Mouse (Mus musculus) layer of hippocampus, postnatal 36 days (tissue): Measurements from ENCODE around the gene Fkbp14. TPM values are rescaled to one million over a fixed set of nuclear protein-coding genes. Genes with fewer than 3 reads are reported as not detected.

ENCODE experiments used
- DNase-seq, 2 experiments: peaks; one replicate each; pipeline ENCODE4 v3.0.0; 2022
- total RNA-seq, 2 experiments: library from RNA; stranded (reverse); gene quantifications; 2 replicates each; pipeline ENCODE4 v1.2.3; 2021

Fkbp14 gene
- total RNA-seq, 2 experiments from 2014 or later: 14.5 to 14.8 TPM

DNA sequence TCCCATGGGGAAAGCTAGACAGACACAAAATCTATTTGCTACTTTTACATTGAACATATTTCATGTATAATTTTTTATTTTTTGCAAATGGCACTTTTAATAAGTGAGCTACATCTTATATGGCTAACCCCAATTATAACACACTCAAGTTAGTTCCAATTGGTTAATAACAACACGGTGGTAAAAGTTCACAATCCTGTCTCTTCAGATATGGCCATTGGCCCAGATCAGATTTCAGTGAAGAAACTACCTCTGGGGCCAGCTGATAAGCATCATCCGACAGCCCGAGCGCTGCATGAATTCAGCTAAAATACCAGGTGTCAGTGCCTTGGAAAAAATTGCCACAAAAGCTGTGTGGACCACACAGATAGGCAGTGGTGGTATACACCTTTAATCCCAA, 9.4 kb downstream of the Fkbp14 start:
- no peak for DNase-seq

DNA sequence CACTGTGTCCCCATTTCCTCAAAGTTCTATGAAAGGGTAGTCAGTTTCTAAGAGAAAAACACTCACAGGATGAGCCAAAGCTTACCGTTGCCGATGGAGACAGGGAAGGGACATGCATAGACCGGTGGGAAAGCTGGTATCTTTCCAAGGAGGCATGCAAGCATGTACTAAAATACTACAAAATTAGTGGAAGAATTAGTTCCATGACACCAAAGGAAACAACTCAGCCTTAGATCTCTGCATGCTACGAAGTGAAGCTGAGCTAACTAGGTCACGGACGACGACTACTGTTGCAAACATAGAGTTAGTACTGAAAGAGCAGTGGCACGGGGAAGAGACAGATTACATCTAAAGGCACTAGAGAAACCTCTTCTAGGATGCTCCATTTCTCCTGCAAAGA, 10.2 kb downstream of the Fkbp14 start:
- DNase-seq: no peak

DNA sequence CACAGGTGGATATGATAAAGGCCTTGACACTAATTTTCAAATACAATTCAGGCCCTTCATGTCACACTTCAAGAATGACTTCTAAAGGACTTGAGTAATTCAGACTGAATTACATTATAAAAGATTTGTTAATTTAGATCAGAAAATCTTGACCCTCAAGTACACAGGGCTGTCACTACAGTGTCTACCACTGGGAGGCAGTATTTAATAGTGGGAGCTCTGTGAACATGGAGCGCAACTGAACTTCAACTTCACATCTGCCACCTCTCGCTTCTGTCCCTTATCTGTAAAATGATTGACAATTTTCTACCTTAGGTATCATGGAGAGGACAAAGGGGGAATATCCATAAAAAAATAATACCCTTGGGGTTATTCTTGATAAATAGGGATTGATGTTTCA, 10.9 kb downstream of the Fkbp14 start:
- peak in 1 of 2 experiments; percentile 35 for DNase-seq

- no peak for DNase-seq
Measured at GRCm38 (mm10) chr6:54573218-54573955, 23.7 kb downstream of the Fkbp14 start.

DNA sequence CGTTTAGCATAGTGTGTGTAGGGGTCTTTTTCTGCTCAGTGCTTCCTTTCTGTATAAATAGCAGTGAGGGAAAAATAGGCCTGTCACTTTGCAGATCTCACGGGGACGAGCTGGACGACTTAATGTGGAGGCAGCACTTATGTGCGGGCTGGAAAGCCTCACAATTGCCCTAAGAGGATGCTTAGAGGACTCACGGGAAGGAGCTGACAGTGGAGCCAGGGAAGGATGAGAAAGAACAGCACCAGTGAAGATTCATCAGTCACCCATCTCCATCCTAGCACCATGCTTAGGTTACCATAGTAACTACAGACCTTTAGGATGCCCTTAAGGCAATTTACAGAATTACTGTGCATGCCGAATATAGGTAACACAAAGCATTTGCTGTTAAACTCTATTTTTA, 27.3 kb downstream of the Fkbp14 start:
- DNase-seq: no peak

- DNase-seq: no peak
Measured at GRCm38 (mm10) chr6:54566546-54566919, 30.6 kb downstream of the Fkbp14 start.

- DNase-seq: peak; percentile 76 to 78
Measured at GRCm38 (mm10) chr6:54565665-54566545, 31.2 kb downstream of the Fkbp14 start, which contains the start of gene Scrn1. Gene Scrn1, minus strand, starts transcription at chr6:54566489.

DNA sequence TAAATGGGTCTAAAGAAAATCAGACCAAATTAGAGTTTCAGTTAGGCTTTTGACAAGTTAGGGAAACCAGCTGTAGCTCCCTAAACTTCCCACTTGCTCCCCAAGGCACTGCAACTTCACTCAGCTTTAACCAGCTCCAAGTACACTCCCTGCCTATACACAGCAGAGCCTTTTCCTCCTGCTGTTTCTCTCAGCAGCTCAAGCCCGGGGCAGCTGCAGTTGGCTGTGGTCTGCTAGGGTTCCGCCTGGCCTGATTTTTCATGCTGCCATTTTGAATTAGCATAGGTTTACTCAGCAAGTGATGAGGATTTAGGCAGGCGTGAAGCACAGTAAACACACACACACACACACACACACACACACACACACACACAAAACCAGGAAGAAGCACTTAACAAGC, 32.1 kb downstream of the Fkbp14 start:
- DNase-seq: peak in 1 of 2 experiments; percentile 17

DNA sequence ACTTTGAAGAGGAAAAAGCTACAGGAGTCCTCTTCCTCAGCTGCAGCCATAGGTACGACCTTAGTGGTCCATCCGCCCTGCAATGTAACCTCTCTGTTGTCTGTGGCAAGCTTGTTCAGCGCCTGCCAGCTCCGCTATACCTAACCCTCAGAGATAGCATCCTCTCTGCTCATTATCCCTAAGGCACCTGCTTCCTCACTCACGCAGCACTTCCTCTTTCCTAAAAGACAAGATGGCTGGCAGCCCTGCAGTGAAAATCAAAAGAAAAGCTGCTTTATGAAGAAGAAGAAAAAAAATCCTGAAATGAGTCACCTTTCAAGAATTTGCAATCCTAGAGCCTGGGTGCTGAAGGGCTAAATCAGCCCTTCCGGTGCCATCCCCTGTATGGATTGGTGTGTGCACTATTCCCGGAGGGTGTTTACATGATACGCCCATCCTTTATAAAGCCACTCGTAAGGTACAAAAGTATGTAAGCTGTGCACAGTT, 32.6 kb downstream of the Fkbp14 start:
- DNase-seq: no peak

- no peak for DNase-seq
Measured at GRCm38 (mm10) chr6:54563561-54563960, 33.5 kb downstream of the Fkbp14 start.

DNA sequence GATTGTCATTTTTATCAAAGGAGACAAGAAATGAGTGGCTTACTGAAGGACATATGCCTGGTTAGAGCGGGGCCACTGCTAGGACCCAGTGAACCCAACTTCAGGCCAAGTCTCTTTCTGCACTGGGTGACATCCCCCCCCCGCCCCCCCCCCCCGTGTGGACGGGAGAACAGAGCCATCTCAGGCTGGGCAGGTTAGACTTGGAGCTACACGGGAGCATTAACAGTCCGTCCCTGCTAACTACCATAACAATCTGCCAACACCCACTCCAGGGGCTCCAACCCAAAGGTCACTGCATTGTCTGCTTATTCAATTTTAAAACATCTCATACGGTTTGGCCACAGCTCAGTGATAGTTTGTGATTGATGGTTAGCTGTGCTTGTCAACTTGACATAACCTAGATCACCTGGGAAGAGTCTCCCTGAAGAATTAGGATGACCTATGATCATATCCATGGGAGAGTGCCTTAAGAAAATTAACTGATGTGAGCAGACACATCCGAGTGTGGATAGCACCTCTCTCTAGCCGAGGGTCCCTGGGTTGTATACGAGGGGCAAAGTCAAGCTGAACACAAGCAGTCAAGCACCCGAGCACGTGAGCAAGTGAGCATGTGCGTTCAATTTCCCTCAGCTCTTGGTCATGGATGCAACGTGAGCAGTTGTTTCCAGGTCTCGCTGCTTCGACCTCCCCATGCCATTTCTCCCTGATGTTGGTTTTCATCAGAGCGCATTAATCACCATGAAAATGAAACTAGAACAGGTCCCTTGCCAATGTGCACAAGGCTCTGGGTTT, 34.9 kb downstream of the Fkbp14 start:
- no peak for DNase-seq

DNA sequence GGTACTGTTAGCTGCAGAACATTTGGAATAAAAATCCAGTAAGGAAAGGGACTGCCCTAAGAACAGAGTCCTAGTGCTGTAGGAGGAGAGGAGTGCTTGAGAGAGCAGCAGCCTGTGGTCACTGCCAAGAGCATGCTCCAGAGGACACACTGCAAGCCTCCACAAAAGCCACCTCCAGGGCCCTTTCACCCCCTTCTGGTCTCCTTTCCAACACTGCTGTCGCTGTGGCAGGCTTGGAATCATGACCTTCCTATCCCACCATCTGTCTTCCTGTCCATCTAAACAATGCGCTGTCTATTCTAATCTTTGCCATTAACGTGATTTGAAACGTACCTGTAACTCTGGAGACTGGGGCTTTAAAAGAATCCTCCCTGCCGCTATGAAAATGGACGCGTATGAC, 38.6 kb downstream of the Fkbp14 start:
- no peak for DNase-seq

DNA sequence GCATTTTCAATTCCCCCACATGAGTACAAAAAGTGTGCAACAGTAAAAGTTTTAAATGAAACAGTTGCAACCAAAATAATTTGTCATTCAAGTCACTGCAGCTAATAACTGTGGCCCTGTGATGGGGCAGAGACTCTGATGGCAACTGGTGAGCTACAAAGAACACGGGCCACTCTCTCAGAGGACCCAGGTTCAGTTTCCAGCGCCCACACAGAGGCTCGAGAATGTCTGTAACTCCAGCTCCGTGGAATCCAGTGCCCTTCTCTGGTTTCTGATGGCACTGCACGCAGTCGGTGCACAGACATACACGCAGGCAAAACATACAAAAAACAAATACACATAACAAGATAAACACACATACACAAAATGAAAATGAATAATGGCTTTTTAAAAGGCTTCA, 39.4 kb downstream of the Fkbp14 start:
- DNase-seq: no peak

DNA sequence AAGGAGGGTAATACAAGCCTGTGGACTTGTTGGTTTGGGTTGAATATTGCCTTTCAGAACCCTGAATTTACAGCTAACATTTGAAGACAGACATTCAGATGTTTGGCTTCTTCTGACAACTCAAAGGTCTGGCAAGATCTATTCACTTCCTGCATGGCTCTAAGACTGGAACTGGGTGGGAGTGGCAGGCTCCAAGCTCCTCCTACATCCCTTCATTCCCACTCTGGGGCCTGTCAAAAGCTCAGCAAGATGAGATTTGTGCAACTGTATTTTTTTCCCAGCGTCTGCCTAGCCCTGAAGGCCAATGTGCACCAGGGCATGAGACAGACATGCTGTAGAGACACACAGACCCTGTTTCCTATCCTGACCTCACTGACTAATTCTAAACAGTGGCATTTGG, 41.3 kb downstream of the Fkbp14 start:
- no peak for DNase-seq

DNA sequence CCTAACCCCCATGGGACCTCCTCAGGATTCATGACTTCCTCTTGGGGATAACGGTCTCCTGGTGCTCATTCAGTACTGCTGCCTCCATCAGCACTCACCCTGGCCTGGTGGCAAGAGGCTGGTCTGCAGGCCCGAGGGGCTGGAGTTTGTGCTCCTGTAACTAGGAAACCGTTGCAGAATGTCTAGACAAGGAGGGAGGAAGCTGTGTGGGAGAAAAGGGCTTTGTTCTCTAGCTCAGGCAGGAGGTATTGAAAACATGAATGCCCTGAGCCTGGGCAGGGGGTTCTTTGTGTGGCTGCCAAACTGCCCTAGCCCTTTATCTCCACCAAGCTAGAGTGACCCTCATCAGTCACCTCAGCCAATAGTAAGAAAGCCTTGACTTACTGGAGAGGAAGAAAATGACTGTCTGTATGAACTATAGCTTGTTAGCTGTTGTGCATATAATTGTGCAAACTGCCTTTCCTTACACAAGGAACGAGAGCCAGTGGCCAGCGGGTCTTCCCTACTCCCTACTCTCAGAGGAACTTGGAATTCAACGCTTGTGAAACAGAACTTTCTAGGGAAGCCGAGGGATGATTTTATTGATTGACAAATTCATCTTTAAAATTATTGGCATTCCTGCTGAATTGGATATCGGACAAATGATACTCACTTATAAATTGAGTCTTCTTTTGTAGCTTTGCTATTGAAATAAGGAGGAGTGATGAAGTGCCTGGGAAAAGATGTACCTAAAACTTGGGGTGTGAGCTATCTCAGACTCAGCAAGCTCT, 42.6 kb downstream of the Fkbp14 start:
- peak in 1 of 2 experiments; percentile 18 for DNase-seq

GRCm38 (mm10) chr6:54553632-54554031, 43.5 kb downstream of the Fkbp14 start:
- DNase-seq: no peak

DNA sequence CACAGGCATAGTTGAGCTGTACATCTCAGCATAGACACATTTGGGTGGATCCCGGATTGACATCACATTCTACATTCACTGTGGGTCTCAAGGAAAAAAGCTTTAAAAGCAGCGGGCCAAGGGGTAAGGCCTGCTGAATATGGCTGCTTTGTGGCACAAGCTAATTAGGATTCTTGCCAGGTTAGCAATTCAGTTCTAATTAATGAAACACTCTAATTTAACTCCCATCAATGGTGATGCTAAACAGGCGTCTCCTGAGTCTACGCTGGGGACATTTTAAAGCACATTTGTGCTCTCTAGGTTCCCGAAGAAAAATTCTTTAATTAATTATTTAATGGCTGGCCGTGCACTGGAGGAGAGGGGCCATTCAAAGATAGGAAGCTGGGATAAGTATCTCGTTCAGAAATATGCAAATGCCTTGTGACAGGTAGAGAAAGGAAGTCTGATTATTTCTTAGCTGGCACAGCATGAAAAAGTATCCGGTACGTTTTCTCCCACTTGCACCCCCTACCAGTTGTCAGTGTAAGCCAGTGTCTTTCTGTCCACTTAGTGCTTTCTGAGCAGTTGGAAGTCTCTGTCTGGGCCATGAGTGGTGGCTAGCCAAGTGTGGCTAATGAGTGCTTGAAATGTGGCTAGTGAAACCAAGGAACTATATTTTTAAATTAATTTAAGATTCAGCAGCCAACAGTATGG, 44.2 kb downstream of the Fkbp14 start:
- DNase-seq: no peak

- no peak for DNase-seq
Measured at GRCm38 (mm10) chr6:54550801-54551323, 46.2 kb downstream of the Fkbp14 start.

- no peak for DNase-seq
Measured at GRCm38 (mm10) chr6:54549311-54549710, 47.8 kb downstream of the Fkbp14 start.

- no peak for DNase-seq
Measured at GRCm38 (mm10) chr6:54548314-54549019, 48.6 kb downstream of the Fkbp14 start.
